Mouse (Mus musculus): ENCODE results near the gene Add3.

Gene Add3

GRCm38 (mm10) chr19:53194751-53195520, 54.7 kb downstream of the Add3 start:
- no peak for DNase-seq

DNA sequence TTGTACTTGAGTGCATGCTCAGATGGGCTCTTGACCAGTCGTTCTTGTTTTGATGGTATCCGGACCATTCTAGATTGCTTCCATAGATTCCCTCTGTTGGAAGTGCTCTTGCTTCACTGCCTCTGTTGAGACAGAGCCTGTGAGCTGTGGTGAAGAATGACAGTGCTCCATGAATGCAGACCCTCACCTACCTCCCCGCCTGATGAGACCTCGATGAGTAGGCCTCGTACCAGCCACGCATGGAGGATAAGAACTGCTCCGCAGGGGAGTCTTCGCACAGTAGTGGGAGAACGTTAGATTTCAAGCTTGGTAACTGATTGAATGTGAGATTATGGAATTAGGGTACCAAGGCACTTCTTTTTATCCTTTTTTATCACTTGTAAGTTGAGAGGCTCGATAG, 56.7 kb downstream of the Add3 start:
- no peak for DNase-seq

DNA sequence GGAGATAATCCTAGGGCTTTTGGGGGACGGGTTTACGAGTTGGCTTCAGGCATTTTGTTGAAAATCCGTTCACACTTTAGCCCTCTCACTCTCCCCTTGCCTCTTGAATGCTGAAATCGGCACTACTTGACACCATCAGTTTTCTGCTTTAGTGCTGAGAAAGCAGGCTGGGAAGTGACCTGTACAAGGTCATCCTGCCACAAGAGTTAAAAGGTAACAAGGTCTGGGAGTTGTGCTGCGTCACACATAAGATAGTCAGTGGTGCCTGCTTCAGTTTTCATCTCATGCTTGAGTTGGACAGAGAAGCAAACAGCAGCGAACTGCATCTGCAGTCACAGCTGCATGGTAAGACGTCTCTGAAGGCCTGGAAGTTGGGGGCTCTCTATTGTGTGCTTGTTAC, 57.5 kb downstream of the Add3 start:
- peak; percentile 70 for DNase-seq

DNA sequence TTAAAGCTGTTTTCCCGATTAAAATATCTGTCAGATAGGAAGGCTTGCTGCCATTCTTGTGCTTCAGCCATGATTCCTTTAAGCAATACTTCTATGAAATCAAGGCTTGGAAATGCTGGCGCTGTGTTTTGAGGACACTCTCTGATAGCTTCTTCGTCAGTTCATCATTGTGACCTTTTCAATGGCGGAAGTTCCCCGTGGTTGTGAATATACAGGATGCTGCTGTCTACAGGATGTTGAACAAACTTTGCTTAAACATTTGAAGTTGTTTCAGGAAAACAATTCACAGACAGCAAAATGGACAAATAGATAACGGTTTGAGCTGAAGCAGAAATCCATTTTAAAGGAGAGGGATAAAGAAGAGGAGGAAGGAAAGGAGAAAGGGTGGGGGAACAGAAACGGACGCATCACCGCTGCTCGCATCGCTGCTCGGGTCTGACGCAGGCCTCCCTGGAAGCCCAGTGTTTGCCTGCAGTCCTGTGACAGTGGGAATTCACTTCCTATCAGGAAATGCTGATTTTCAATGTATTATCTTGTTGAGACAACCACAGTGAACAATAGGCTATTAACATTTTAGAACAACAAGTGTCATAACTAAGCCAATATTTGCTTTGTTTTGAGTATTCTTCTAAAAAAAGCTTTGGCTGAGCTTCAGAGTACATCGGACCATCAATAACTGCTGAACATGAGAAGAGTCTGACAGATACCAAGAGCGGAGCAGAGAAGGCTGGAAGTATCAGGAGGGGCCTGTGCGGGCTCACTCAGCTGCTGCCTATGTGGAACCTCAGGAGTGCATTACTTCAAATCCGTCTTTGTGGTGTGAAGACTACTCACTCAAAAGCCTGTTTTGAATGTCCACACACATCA, 58.7 kb downstream of the Add3 start:
- no peak for DNase-seq

GRCm38 (mm10) chr19:53199711-53200110, 59.5 kb downstream of the Add3 start:
- no peak for DNase-seq

- DNase-seq = no peak
Observed at GRCm38 (mm10) chr19:53202116-53202515, 61.9 kb downstream of the Add3 start.

DNA sequence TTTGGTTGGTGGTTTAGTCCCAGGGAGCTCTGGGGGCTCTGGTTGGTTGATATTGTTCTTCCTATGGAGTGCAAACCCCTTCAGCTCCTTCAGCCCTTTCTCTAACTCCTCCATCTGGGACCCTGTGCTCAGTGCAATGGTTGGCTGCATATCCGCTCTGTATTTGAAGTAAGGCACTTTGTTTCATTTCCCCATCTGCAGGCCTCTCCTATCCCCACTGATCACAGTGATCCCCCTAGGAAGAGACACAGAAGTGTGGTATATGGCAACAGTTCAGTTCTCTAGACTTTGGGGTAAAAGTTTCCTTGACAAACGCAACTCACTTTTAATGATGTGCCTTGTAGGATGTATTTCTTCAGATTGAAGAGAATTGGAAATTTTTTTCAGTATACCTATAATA, 66.7 kb downstream of the Add3 start:
- no peak for DNase-seq

DNA sequence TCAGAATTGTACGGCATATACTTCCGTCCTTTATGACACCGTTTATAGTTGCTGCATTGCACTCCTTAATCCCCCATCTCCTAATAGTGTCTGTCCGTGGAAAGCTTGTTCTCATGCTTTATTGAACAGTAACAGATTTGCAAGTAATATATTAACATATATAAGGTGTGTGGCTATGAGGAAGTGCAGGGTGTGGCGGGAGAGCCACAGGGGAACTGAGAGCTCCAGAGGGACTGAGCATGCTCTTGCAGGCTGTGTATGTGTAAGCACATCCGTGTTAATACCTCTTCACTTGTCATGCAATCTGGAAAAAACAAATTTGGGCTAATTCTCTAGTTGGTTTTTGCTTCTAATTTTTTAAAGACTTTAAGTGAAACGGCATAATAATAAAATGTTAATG, 68.6 kb downstream of the Add3 start:
- no peak for DNase-seq

GRCm38 (mm10) chr19:53210251-53210650, 70.0 kb downstream of the Add3 start:
- no peak for DNase-seq

GRCm38 (mm10) chr19:53215352-53215751, 75.1 kb downstream of the Add3 start:
- no peak for DNase-seq

DNA sequence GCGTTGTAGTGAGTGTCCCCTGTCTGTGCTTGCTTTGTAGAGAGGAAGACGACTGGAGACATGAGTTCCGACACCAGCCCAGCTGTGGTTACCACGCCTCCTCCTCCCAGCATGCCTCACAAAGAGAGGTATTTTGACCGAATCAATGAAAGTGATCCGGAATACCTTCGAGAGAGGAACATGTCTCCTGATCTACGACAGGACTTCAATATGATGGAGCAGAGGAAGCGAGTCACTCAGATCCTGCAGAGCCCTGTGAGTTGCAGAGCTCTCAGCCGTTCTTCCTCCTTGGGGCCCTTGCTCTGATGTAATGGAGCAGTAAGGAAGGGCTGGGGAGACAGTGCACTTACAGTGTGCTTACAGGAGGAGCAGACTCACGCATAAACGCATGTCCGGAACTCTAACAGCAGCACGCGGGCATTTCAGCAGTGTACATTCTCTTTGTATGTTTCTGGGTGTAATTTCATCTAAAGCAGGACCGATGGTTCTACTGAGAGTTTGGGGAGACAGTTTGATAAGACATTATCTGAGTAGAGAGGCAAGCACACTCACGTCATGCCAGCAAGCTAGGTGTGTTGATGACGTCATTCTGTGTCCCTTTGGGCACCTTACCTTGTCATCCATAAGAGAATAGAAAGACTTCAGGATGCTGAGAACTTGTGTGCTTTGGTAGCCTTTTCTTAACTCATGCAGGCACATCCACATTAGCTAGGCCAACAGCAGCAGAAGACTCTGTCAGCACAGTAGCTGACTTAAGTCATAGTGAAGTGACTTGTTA, 76.7 kb downstream of the Add3 start:
- DNase-seq = no peak

DNA sequence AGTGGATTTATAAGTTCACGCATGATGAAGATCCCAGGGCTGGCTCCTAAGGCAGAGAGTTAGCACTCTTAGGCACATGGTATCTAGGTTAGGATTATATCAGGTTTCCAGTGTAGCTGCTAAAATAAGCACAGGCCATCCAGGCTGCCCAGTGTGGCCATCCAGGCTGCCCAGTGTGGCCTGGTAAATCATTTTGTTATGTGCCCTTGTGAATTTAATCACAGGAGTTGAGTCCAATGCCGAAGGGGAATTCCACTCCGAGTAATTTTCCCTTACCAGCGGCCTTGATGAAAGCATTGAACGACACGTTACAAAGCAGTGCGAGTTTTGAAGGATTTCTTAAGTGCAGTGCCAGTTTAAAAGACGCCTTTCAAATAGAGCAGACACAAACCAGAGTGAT, 77.6 kb downstream of the Add3 start:
- DNase-seq = peak; percentile 60

DNA sequence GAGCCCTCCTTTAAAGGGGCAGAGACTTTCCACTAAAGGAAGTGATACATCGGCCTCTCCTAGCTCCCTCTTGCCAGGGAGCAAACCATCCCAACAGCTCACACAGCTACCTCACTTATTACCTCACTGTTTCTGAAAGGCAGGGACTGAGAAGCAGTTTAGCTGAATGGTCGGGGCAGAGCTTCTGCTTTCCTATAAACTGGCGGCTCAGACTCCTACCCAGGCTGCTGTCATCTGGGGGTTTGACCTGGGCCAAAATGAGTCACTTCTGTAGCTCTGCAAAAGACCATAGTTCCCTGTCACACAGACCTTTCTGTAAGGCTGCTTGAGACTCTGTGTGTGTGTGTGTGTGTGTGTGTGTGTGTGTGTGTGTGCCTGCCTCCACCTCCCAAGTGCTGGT, 79.1 kb downstream of the Add3 start:
- no peak for DNase-seq

- no peak for DNase-seq
Observed at GRCm38 (mm10) chr19:53221186-53221585, 80.9 kb downstream of the Add3 start.

- peak; percentile 80 for DNase-seq
Observed at GRCm38 (mm10) chr19:53225249-53226070, 85.2 kb downstream of the Add3 start.

DNA sequence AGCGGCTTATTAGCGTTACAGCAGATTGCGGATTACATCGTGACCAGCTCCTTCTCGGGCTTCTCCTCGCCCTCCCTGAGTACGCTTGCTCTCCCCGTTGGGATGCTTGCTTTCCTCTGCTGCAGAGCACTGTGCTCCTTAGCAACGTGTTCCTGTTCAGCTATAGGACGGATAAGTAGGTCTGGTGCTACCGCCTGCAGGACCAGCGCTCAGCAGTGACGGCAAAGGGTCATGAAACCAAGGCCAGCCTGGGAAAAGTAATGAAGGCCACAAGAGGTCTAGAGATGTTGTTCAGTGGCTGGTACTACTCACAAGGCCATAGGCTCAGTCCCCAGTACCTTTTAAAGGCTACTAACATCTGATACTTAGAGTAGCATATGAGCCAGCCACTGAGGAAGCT, 86.4 kb downstream of the Add3 start:
- no peak for DNase-seq

GRCm38 (mm10) chr19:53228064-53228794, 88.0 kb downstream of the Add3 start:
- no peak for DNase-seq

DNA sequence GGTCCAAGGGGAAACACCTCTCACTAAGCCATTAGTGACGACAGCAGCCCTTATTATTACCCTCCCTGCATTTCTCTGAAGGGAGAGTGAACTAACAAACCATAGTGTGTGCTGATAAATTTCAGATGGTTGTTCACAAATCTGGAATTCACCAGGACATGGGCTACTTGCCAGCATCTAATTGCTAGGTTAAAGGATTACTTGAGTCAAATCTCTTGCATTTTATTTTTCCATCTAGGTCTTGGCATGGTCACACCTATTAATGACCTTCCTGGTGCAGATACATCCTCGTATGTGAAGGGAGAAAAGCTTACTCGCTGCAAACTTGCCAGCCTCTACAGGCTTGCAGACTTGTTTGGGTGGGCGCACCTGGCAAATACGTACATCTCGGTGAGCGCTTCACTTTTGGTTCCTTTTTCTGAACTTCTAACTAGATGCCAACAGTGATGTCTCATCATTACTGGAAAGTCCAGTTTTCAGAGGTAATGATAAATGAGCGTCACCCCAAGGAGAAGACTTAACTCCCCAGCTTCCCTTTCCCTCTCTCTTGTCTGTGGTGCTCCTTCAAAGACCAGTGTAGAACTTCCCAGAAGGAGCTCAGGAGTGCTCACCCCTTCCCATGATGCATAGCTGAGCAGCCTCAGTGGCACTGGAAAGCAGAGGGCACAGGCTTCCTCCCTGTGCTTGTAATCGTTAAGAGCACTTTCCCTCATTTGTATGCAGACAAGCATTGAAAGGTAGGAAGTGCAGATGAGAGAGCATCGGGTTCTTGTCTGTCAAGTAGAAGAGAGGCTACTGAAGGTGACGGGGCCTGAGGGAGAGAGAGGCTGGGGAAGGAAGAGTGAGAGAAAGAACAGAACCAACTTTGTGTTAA, 90.9 kb downstream of the Add3 start:
- DNase-seq = no peak

- no peak for DNase-seq
Observed at GRCm38 (mm10) chr19:53233586-53233985, 93.3 kb downstream of the Add3 start.

- no peak for DNase-seq
Observed at GRCm38 (mm10) chr19:53241806-53242205, 101.6 kb downstream of the Add3 start.

GRCm38 (mm10) chr19:53243956-53244355, 103.7 kb downstream of the Add3 start:
- DNase-seq = no peak

Data from kidney, adult 9 months (tissue).